Mouse (Mus musculus) liver, adult 2 months (tissue): ENCODE measurements at regions not wholly inside any gene's neighbourhood (a gene's known extent, or its start where the extent isn't known, plus 50 kb on each side); places are given as distances from the start of the nearest gene placed in this dataset.

Source experiments
- DNase-seq: peaks from one replicate; pipeline ENCODE4 v3.0.0-alpha.2; 2011; ENCODE audit warnings: low read depth, low spot score; ENCODE audit errors: extremely low read depth
- H3K27ac ChIP-seq: fragments of 200-500 bp; replicated peaks from 2 replicates; pipeline ENCODE4 v1.5.1; 2012; ENCODE audit warnings: low read depth, mild to moderate bottlenecking, control low read depth, inconsistent platforms, low read length; ENCODE audit not compliant: insufficient read depth
- H3K27me3 ChIP-seq: fragments of 200-500 bp; 2 replicates; pipeline ENCODE4 v1.6.1; 2012; ENCODE audit warnings: mild to moderate bottlenecking, moderate library complexity, low read length, inconsistent platforms; ENCODE audit not compliant: control insufficient read depth, insufficient read depth
- H3K36me3 ChIP-seq: fragments of 200-500 bp; 2 replicates; pipeline ENCODE4 v1.6.1; 2012; ENCODE audit warnings: low read length, inconsistent platforms; ENCODE audit not compliant: control insufficient read depth, insufficient read depth
- H3K4me1 ChIP-seq: fragments of 200-500 bp; 2 replicates; pipeline ENCODE4 v1.6.1; 2011; ENCODE audit warnings: low read length; ENCODE audit not compliant: control insufficient read depth, insufficient read depth
- H3K4me3 ChIP-seq: fragments of 200-500 bp; 2 replicates; pipeline ENCODE4 v1.5.1; 2011; ENCODE audit warnings: low read depth, mild to moderate bottlenecking, control low read depth, low read length, moderate library complexity; ENCODE audit not compliant: insufficient read depth
- H3K79me2 ChIP-seq: fragments of 200-500 bp; 2 replicates; pipeline ENCODE4 v1.6.1; 2012; ENCODE audit warnings: inconsistent platforms, mild to moderate bottlenecking, low read length, moderate library complexity; ENCODE audit not compliant: control insufficient read depth, insufficient read depth
- H3K9ac ChIP-seq: fragments of 200-500 bp; 2 replicates; pipeline ENCODE4 v1.6.1; 2012; ENCODE audit warnings: low read depth, mild to moderate bottlenecking, control low read depth, inconsistent platforms, low read length
- CTCF ChIP-seq: fragments of 200-500 bp; IDR thresholded peaks from 2 replicates; pipeline ENCODE4 v1.5.1; 2011; ENCODE audit warnings: low read depth, low read length, control low read depth
- POLR2A ChIP-seq: fragments of 200-500 bp; IDR thresholded peaks from 2 replicates; pipeline ENCODE4 v1.6.1; 2011; ENCODE audit warnings: low read length, control low read depth; ENCODE audit not compliant: insufficient read depth; ENCODE audit errors: extremely low read depth
- WGBS: fragments of 180-500 bp; shearing (Covaris S2); methylation state at CpG from one replicate; pipeline ENCODE4 v1.1.7; 2018; 5-methylcytosine and 5-hydroxymethylcytosine counted together

DNA sequence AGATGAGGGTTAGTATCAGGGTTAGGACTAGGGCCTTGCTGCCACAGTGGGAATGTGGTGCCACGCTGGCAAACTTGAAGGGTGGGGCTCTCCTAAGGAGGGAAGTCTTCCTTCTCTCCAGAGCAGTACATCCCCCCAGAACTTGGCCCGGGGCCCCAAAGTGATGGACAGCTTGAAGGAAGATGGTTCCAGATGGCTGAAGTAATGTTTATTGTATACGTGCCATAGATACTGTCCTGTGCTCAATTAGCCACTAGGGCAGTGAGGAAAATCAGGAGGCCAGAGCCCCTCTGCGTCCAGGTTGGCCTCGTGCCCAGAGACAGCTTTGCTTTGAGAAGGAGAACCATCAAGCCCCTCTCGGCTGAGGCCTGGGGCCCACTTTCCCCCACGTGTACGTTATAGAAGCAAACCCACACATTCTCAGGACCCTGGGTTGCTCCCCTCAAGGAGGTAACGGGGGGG, 239.0 kb upstream of the Rtl1 start:
- Histone ChIP-seq H3K4me1 (no peaks in the 10 kb centered on the region), H3K36me3 (no peaks in the 10 kb centered on the region), H3K9ac (no peak overlapping the region), H3K27me3 (no peaks in the 10 kb centered on the region), H3K4me3 (no peak overlapping the region), H3K27ac (no peak overlapping the region), H3K79me2 (no peaks in the 10 kb centered on the region)
- TF ChIP-seq CTCF: no peak
- no peak for TF ChIP-seq POLR2A
- DNase-seq: no peak
- 77% methylated on average over 9 of the region's 9 CpGs for WGBS

GRCm38 (mm10) chr12:109839946-109840524, 239.9 kb upstream of the Rtl1 start:
- Histone ChIP-seq H3K27ac (no peak overlapping the region), H3K36me3 (no peaks in the 10 kb centered on the region)
- WGBS: 65% methylated on average over 14 of the region's 14 CpGs

GRCm38 (mm10) chr12:109844723-109845601, 244.8 kb upstream of the Rtl1 start:
- Histone ChIP-seq H3K9ac (no peak overlapping the region), H3K36me3 (no peaks in the 10 kb centered on the region), H3K27me3 (no peaks in the 10 kb centered on the region), H3K4me1 (no peaks in the 10 kb centered on the region), H3K4me3 (no peak overlapping the region), H3K27ac (no peak overlapping the region), H3K79me2 (no peaks in the 10 kb centered on the region)
- WGBS: 76% methylated on average over 8 of the region's 8 CpGs
- TF ChIP-seq POLR2A (no peak), CTCF (no peak)
- DNase-seq: no peak

More at GRCm38 (mm10) chr12:109839946-109840524, 239.9 kb upstream of the Rtl1 start:
- no peak for DNase-seq
- no peaks in the 10 kb centered on the region for H3K79me2 ChIP-seq
- no peak overlapping the region for H3K4me3 ChIP-seq
- TF ChIP-seq CTCF (no peak), POLR2A (no peak)
- H3K9ac ChIP-seq: no peak overlapping the region
- H3K4me1 ChIP-seq: no peaks in the 10 kb centered on the region
- H3K27me3 ChIP-seq: no peaks in the 10 kb centered on the region

DNA sequence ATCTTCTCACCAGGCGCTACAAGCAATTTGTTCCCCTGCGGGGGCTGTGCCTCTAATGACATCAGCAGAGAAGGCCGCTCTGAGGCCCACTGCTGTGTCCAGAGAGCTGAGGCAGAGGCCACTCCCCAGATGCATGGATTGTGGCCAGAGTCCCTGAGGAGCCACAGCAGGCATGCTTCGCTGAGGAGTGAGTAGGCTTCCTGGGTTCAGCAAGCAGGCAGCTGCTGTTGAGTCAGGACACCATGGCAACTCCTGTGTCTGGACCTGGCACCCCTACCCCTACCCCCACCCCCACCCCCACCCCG, 245.4 kb upstream of the Rtl1 start:
- TF ChIP-seq CTCF (no peak), POLR2A (no peak)
- DNase-seq: no peak
- Histone ChIP-seq H3K27me3 (no peaks in the 10 kb centered on the region), H3K79me2 (no peaks in the 10 kb centered on the region), H3K27ac (no peak overlapping the region), H3K36me3 (no peaks in the 10 kb centered on the region), H3K4me3 (no peak overlapping the region), H3K4me1 (no peaks in the 10 kb centered on the region), H3K9ac (no peak overlapping the region)
- whole genome bisulfite sequencing: 81% methylated on average over 5 of the region's 5 CpGs

DNA sequence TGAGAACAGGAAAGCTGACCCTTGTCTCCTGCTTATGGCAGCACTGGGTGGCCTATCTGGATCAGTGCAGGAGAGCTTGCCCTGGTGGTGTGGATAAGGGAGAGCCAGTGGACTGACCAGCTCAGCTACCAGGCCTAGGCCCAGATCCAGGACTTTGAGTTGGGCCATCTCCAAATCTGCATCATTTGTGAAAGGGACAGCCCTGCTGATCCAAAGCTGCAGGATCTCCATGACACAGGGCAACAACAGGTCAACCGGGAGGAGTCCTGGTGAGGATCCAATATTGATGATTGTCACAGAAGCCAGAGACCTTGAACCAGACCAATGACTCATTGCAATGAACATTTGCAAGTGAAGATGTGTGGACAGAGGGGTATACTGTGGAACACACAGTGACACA, 256.2 kb upstream of the Rtl1 start:
- peak; percentile 98 for DNase-seq
- peak overlapping the region; percentile 61 for H3K9ac ChIP-seq

GRCm38 (mm10) chr12:109857705-109858104, 257.6 kb upstream of the Rtl1 start:
- no peaks in the 10 kb centered on the region for H3K79me2 ChIP-seq
- H3K4me1 ChIP-seq: peaks cover 2% of the 10 kb centered on the region
- no peak for TF ChIP-seq POLR2A
- TF ChIP-seq CTCF: no peak
- 71% methylated on average over 4 of the region's 4 CpGs for WGBS
- no peaks in the 10 kb centered on the region for H3K36me3 ChIP-seq
- no peak overlapping the region for H3K9ac ChIP-seq
- H3K4me3 ChIP-seq: no peak overlapping the region
- H3K27ac ChIP-seq: no peak overlapping the region
- peak; percentile 11 for DNase-seq
- H3K27me3 ChIP-seq: no peaks in the 10 kb centered on the region

More for the DNA sequence above, 256.2 kb upstream of the Rtl1 start:
- H3K79me2 ChIP-seq: no peaks in the 10 kb centered on the region
- H3K36me3 ChIP-seq: no peaks in the 10 kb centered on the region
- H3K27me3 ChIP-seq: no peaks in the 10 kb centered on the region
- H3K4me3 ChIP-seq: no peak overlapping the region
- H3K4me1 ChIP-seq: peaks cover 2% of the 10 kb centered on the region
- TF ChIP-seq POLR2A (no peak), CTCF (peak; percentile 43; the same call in 1 of the 2 replicates)
- WGBS: 10% methylated on average over 1 of the region's 1 CpGs
- H3K27ac ChIP-seq: peak overlapping the region; percentile 75
